Mouse (Mus musculus) brain, adult 2 months (tissue): ENCODE measurements around the gene Nup88.

ENCODE experiments used
- DNase-seq: peaks from one replicate; pipeline ENCODE4 v3.0.0; 2011; ENCODE audit warnings: low read depth, low spot score

Nup88 gene

DNA sequence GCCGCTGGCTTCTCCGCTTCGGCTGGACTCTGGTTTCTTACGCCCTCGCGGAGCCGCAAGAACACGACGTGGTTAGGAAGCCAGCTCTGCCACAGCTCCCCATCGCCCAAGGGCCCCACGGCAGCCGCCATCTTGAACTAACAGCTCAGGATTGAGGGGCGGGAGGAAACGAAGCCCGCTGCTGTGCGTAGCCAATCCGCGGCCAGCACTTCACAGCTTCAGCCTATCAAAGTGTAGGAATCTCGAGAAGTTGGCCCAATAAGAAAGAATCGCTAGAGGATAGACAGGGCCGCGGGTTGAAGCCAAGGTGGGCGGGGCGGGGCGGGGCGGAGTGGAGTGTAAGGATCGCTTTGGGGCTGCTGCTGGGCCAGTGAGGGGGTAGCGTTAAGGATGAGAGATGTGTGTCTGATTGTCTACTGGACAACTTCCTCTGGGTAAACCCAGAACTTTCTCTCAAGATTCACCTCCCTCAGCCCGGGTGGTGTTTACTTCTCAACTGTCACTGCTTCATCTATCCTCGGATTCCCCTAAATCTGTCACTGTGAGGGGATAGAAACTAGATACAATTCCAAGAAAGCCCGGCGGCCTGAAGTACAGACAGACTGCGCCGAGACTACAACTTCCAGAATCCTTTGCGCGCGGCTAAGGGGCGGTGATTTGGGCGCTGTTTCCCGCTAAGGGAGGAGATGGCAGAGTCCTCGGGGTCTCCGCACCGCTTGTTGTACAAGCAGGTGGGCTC, at the start of gene Nup88, which contains the start of gene Rpain:
Gene Nup88 (minus strand): TSS at position 153 of the 739 bp plus-strand sequence.
Gene Rpain (plus strand): TSS at position 393 of the 739 bp plus-strand sequence.
- peak; percentile 99 for DNase-seq

DNA sequence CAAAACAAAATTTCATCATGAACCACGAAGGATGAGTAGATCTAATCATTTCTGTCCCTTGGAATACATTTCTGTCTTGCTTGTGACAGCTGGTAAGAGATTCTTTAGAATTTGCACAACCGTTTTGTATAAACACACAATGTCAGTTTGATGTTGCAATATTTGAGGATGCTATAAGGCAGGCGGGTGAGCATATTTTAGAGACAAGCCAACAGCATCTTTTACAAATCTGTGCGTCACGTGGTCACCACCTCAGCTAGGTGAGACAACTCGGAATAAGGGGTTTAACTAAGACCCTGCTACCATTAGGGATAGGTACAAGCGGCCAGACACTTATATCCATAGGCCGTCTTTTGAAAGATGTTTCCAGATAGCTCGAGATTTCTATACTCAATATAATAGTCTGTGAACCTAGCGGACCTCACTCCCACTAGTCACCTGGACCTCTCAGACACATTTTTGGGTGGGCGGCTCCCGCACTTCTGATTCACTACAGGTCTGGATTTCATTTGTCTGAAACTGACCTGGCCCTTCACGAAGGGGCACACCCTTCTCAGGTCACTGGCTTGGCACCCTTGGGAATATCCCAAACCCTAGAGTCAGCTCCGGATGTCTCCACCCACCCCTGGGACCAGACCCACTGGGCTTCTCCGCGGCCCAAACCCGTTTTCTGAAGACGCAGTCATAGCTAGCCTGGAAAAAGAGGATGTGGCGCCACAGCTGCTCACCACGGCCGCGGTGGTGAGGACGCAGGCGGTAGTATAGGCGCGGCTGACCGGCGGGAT, 48.8 kb upstream of the Nup88 start:
- DNase-seq = no peak

DNA sequence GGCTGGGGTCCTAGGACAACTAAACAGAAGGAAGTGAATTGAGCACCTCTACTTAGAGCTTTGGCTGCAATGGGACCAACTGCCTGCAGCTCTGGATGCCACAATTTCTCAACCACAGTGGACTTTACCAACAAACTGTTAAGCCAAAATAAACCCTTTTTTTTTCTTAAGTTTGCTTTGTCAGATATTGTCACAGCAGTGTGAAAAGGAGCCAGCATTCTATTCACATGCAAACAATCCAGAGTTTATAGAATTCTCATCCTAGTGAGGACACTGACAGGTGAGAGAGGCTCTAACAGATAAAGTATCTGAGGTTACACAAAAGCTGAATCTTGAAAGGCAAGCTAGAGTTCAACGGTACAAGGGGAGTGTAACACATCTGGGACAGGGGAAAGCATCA, 47.3 kb upstream of the Nup88 start:
- no peak for DNase-seq

DNA sequence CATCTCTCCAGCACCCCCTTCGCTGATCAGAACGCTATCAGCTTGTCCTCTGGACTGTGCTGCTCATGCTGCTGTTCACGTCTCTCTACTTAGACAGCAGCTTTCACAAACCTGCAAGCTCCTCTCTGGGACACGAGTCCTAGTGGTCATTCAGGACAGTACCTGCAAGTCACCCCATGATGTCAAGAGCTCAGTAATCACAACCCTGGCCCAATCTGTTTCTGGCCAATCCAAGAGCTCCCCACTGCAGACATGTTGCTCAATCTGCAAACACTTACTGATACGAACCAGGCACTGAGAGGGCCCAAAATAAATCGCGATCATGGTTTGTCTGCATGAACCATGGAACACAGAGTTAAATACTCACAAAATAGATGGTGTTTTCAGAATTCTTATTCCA, 43.0 kb upstream of the Nup88 start:
- DNase-seq = no peak

DNA sequence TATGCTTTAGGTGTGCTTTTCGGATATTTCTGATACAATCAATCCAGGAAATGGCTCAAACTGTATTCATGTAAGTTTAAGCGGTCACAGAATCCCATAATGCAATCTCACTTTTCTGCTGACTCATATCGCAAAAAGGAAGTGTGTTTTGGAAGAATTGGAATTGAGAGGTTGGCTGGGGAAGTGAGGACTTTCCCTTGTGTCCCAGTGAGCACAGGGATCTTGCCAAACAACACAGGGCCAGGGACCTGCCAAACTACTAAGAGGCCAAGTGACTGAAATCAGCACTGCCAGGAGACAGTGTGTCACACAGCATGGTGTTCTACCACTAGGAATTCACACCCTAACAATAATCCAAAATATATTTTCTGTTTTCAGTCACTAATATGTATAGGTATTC, 38.5 kb upstream of the Nup88 start:
- DNase-seq = no peak

DNA sequence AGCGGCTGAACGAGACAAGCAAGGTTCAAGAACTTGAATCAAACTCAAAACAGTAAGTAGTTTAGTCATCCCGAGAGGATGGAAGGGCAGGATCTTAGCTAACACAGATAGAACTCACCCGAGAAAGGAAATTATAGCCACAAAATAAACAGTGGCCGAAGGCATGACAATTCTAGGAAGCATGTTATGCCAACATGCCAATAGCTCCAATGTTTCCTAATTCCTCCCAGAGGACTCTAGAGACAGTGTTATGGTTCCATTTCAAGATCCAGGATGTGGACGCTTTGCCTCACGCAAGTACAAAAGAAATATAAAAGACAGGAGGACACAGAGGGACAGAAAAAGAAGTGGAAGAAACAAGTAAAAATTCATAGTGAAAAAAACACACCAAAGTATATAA, 38.1 kb upstream of the Nup88 start:
- DNase-seq = no peak

DNA sequence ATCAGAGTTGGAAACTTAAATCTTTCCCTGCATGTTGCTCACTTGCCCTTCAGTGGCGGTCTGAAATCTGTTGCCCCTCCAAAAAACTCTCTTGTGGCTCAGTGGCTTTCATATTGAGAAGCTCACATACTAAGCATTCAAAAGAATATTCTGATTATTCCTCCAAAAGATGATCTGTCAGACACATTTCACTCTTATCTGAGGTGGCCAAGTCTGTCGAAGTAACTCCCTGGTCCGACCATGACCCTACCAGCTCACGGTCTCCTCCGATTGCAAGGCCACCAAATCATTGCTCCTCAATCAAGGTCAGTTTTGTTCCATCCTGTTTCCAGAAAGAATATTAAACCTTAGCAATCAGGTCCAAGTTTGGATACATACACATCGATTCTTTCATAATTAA, 37.3 kb upstream of the Nup88 start:
- no peak for DNase-seq

DNA sequence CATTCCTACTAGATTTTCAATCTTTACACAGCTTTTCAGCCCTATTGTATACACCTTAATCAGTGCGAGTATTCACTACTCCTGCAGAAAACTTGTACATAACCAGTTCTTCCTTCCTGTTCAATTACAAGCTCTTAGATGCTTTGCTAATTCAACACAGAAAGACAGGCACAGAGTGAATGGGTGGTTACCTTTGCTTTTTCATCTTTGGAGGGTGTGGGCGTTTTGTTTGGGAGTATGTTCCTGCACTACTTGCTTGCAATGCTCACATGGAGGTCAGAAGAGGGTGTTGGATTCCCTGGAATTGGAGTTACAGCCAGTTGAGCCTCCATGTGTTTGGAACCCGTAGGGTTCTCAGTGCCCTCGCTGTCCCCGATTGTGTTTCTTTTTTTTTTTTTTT, 35.3 kb upstream of the Nup88 start:
- DNase-seq = peak; percentile 31

DNA sequence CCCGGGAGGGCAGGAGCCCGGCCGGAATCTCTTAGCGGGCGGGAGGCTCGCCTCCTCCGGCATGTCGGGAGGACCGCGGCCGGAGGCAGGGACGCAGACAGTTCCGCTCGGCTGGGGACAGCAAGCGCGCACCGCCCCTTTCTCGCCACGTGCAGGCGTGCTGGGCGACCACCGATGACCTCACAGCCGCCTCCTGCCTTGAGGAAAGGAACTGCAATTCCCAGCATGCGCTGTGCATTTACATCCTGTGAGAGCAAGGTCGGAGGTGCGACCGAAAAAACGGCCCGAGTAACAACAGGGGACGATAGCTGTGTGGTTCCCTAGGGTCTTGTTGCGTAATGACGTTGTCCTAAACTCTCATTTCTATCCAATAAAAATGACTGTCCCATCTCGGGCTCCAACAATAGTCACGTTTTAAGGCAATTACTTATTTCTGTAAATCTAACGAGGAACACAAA, 34.6 kb upstream of the Nup88 start, which contains the start of gene Dhx33:
Gene Dhx33 (minus strand): TSS at position 122 of the 458 bp plus-strand sequence.
- DNase-seq = peak; percentile 100

DNA sequence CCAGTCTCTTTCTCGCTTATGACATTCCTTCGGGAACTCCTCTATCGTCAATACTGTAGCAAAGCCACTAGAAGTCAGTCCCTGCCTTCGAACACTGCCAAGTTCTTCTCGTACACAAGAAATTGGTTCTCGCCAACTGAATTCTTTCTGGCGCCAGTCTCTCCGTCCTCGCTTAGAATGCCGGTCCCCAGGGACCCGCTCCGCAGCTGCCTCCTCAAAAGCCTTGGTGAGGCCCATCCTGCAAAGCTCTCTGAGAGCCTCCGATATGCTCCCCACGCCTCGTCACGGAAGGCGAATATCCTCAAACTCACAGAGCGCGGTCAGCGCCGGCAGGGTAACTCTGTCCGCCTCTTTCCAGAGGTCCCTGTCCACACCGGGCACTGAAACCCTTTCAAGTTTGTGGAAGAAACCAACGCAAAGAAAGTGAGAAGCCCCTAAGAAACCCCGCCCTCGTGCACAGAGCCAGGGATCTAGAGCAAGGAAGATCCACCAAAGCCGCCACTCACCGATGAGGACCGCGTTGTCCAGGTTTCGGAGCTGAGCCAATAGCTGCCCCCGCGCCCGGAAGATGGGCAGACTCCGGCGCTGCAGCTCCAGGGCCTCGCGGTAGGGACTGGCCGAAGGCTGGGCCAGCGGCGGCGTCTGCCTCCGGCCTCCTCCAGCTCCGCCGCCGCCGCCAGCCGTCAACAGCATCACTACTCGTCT, 34.0 kb upstream of the Nup88 start:
- DNase-seq = peak; percentile 31

DNA sequence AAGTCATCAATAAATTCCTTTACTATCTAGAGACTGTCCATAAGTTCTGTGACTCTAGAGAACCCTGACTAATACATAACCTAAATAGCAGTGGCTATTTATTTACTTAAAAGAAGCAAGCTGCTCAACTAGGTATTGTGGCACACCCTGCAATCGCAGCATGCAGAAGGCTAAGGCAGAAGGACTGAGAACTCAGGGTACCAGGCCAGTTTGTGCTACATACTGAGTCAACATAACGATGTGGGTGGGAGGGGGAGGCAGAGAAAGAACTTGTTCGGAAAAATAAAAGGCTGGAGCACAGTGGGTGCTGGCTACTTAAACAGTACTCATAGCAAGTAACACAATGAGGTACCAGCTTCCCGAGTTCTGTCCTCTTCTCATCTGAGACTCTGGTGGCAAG, 31.4 kb upstream of the Nup88 start:
- peak; percentile 65 for DNase-seq

DNA sequence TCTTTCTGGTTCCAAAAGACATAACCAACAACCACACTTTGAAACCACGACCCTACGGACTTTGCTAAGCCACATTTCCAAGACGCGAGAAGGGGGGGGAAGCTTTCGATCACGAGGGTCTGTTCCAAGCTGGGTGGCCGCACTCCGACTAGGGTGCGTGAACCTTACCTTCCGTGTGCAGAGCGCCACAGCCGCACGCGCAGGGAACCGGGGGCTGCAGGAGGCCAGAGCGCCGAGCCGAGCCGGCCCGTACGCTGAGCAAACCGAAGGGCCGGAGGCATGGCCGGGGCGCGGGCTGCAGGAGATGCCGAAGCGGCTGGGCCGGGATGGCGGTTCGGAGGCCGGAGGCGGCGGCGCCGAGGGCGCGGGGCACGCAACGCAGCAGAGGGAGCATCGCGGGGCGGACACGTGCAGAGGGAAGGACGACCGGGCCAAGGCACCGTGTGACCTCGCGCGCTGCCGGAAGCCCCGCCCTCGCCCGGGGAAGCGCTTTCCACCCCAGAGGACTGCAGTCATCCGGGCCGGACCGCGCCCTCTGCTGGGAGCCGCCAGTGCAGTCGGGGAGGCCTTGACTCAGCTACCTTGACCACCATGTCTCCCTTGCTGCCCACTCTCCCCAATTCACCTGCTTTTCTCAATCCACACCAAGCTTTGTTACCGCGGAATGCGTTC, 12.9 kb upstream of the Nup88 start, which contains the start of gene C1qbp:
Gene C1qbp (minus strand): TSS at position 470 of the 672 bp plus-strand sequence.
- DNase-seq = peak; percentile 97

DNA sequence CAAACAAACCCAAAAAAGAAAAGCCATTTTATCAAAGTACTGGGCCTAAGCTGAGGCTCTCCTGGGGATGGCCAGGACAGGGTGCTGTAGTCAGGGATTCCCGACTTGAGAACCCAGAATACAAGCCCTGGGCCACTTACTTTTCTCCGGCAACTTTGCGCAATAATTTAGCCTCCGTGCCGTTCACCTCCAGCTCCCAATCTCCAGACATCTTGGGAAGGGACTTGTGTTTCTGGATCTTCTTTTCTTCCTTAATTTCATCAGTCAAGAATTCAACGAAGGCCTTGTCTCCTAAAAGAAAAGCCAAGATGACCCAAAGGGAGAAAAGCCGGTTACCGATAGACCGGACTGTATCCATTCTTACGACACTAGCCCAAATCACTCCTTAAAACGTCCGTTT, 12.3 kb upstream of the Nup88 start:
- no peak for DNase-seq

DNA sequence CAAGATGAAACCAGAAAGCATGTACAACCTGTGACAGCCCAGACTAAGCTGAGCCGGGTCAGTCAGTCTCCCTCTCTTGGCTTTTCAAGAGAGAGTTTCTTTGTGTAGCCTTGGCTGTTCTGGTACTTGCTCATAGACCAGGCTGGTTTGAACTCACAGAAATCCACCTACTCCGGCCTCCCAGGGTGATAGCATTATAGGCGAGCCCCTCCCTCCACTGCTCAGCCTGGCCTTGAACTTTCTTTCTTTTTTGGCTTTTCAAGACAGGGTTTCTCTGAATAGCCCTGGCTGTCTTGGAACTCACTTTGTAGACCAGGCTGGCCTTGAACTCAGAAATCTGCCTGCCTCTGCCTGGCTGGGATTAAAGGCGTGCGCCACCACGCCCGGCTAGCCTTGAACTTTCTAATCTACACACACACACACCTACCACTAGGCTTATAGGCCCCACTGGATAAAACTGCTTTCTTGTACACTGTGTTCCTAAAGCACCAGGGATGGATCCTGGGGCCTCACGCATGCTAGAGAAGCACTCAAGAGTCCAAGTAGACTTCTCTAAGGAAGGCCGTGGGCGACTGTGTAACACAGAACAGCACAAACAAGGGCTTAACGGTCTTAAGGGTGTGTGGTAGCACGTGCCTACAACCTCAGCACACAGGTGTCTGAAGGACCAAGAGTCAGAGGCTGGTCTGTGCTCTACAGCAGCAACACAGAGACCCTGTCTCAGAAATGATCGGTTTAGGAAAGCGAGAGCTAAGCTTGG, 11.2 kb upstream of the Nup88 start:
- DNase-seq = no peak

DNA sequence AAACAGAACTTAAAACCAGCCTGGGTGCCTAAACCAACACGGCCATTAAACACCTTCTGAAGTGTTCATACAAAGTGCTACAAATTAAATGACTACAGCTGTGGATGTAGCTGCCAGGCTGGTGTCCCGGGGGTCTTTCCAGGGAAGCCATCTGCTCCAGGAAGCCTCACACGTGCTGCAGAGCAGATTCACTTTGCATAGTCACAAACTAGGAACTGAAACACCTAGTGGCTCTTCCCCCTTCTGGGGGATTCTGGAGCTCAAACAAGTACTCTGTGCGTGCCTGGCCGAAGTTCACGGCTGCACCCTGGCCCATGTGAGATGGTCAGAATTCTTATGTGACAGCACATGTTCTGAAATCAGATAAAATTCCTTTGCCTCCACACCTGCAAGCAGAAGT, 10.5 kb upstream of the Nup88 start:
- DNase-seq = no peak

DNA sequence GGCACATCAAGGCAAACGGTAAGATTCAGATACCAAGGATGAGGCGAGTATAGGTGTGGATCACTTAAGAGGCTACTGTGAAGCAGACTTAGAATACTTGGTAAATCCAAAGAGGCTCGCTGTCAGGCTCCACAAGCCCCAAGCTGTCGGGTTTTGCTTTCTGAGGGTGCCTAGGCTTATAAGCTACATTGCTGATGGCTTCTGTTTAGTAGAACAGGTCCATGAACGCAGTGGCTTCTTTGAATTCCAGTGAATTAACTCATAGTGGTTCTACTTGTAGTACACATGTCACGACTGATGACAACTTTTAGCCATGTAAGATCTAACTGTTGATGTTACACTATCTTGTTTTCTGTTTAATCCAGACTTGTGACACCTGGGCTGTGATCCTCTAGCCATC, 7.5 kb upstream of the Nup88 start:
- no peak for DNase-seq

DNA sequence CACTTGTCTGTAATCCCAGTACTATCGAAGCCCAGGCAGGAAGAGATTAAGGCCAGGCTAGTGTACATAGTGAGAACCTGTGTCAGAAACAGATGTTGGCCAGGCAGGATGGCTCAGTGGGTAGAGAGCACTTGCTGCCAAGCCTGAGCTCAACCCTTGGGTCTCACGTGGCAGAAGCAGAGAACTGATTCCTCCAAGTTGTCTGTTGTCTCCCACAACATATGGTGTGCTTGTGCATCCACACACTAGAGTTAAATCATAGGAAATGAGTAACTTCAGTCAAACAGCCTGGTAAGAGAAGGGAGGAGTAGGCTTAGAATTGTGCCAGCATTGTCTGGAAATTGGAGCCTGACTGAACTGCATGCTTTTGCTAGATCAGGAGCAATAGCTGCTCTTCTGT, 5.4 kb upstream of the Nup88 start:
- DNase-seq = peak; percentile 57

DNA sequence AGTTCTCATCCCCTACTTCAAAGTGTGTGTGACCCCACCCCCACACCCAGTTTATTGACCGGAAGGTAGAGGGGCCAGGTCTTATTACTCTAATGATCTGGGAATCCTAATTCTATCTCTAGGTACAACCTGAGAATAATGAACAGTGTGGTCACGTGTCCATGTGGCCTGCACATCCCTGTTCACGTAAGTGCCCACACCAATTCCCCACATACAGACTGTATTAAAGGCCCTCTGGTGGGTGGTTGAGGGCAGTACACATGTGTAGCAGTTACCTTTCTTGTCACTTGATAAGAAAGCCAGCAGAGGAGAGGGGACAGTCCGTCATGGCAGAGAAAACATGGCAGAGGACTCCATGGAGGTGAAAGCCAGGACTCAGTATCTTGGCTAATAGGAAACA, 4.2 kb upstream of the Nup88 start:
- no peak for DNase-seq

DNA sequence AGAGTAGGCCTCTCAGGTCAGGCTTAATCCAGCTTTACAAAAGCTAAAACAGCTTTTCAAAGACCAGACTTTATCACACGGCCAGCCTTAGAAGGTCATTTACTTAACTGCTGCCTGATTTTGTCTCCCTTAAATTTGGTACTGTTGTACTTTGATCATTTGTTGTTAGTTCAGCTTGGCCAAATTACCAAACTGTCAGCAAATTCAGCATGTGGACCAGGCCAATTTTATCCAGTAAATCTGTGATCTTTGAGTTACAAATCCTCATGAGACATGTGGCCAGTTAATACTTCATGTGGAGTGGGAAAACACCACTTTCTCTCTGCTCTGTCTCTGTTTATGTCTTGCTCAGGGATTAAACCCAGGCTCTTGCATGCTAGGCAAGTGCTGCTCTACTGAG, 2.8 kb upstream of the Nup88 start:
- DNase-seq = no peak

DNA sequence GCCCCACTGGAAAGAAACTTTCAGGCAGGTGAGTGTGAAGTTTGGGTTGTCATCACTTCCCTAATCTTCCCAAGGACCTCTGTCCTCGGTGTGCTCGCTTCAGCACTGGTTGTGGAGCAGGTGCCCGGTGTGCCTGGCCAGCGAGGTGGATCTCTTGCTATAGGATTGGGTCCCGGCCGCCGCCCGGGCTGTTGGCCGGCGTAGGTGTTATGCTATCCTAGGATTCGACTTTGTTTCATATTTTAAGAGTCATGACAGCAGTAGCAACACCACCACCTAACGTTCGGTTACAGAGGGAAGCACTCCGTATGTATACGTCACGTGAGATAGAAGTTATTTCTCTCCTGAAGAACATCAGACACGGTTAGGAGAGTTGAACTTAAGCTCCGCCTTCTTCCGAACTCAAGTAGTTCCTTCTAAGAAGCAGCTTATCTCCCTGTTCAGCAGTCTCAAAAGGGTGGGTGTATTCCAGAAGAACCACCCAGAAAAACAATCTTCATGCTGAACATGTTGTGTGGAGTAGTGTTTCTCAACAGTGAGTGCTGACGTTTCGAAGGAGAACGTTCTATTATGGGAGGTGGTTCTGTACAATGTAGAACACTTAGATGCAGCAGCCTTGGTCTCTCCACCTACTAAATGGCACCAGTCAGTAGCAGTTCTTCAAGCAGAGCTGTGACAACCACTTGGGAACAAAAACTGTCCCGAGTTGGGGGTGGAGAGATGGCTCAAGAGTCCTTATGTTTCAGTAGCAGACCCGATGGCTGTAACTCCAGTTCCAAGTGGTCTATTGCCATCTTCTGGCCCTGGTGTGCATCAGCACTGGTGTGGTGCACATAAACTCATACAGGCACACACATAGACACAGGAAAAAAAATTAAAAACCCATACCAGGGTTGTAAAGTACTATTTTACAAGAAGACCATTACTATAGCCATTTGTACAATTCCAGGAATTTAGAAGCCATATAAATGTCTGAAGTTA, 1.1 kb upstream of the Nup88 start:
- DNase-seq = peak; percentile 63
